Mouse (Mus musculus) thymus, postnatal 10 days (tissue): ENCODE measurements around the gene Med10.

Experiments used
- DNase-seq, 2 experiments: peaks; one replicate each; pipeline ENCODE4 v3.0.0; 2021; ENCODE audit warnings: low spot score in 2 of 2

Gene Med10

GRCm38 (mm10) chr13:69830606-69831005 is 28.4 kb downstream of the Med10 start:
- DNase-seq, result no peak

- no peak for DNase-seq
These were observed 30.4 kb downstream of the Med10 start for GRCm38 (mm10) chr13:69832578-69832977.

- DNase-seq, result no peak
These were observed 31.2 kb downstream of the Med10 start for GRCm38 (mm10) chr13:69833416-69833815.

GRCm38 (mm10) chr13:69845592-69845991 is 43.4 kb downstream of the Med10 start:
- no peak for DNase-seq

- DNase-seq, result no peak
These were observed 47.4 kb downstream of the Med10 start for GRCm38 (mm10) chr13:69849579-69849978.

GRCm38 (mm10) chr13:69852313-69852712 is 50.1 kb downstream of the Med10 start:
- no peak for DNase-seq

- no peak for DNase-seq
These were observed 51.3 kb downstream of the Med10 start for GRCm38 (mm10) chr13:69853425-69854043.

GRCm38 (mm10) chr13:69855941-69856340 is 53.7 kb downstream of the Med10 start:
- DNase-seq, result no peak

GRCm38 (mm10) chr13:69862276-69862675 is 60.1 kb downstream of the Med10 start:
- DNase-seq, result no peak

GRCm38 (mm10) chr13:69864911-69865310 is 62.7 kb downstream of the Med10 start:
- no peak for DNase-seq
